Mouse (Mus musculus) MEL (cell line): Measurements from ENCODE around the gene Dcakd. TPM values are rescaled to one million over a fixed set of nuclear protein-coding genes. Genes with fewer than 3 reads are reported as not detected.
A peak's percentile ranks its signal among the peaks of the same experiment; 100 is the strongest.

ENCODE experiments used
- DNase-seq: peaks from one replicate; pipeline ENCODE4 v3.0.0; 2011; ENCODE audit warnings: low read depth, low spot score
- H3K27ac ChIP-seq: 2 replicates; pipeline ENCODE4 v1.5.1; 2012; ENCODE audit warnings: low read depth, mild to moderate bottlenecking, control low read depth, low read length, moderate library complexity; ENCODE audit not compliant: control insufficient read depth
- H3K27me3 ChIP-seq, 2 experiments: fragments of 150-350 bp in 1 of 2; sonication (generic) in 1 of 2; 2 replicates each; pipeline ENCODE4 v1.6.1; 2012; ENCODE audit warnings: low read length in 2 of 2, mild to moderate bottlenecking in 2 of 2, improper control_type of control experiment in 1 of 2, moderate library complexity in 1 of 2; ENCODE audit not compliant: insufficient read depth in 2 of 2, control insufficient read depth in 1 of 2
- H3K36me3 ChIP-seq, 2 experiments: 2 replicates each; pipeline ENCODE4 v1.6.1; 2012 to 2014; ENCODE audit warnings: low read length in 2 of 2, improper control_type of control experiment in 1 of 2, inconsistent platforms in 1 of 2, mild to moderate bottlenecking in 1 of 2; ENCODE audit not compliant: insufficient read depth in 2 of 2, control insufficient read depth in 1 of 2
- H3K4me1 ChIP-seq, 2 experiments: fragments of 150-350 bp in 1 of 2; sonication (generic) in 1 of 2; 2 replicates each; pipeline ENCODE4 v1.6.1; 2012; ENCODE audit warnings: low read length in 2 of 2, improper control_type of control experiment in 1 of 2, mild to moderate bottlenecking in 1 of 2; ENCODE audit not compliant: insufficient read depth in 2 of 2, control insufficient read depth in 1 of 2
- H3K4me3 ChIP-seq, 2 experiments: fragments of 150-350 bp in 1 of 2; sonication (generic) in 1 of 2; 2 replicates each; pipeline ENCODE4 v1.5.1; 2012; ENCODE audit warnings: low read depth in 2 of 2, low read length in 2 of 2, mild to moderate bottlenecking in 2 of 2, moderate library complexity in 2 of 2, control low read depth in 1 of 2, improper control_type of control experiment in 1 of 2; ENCODE audit not compliant: control insufficient read depth in 1 of 2, insufficient read depth in 1 of 2
- H3K79me2 ChIP-seq: 2 replicates; pipeline ENCODE4 v1.6.1; 2012; ENCODE audit warnings: mild to moderate bottlenecking, low read length, moderate library complexity; ENCODE audit not compliant: control insufficient read depth, poor library complexity, insufficient read depth
- H3K9ac ChIP-seq: 2 replicates; pipeline ENCODE4 v1.6.1; 2012; ENCODE audit warnings: low read depth, mild to moderate bottlenecking, control low read depth, low read length, moderate library complexity; ENCODE audit not compliant: control insufficient read depth, poor library complexity, severe bottlenecking
- H3K9me3 ChIP-seq: fragments of 150-350 bp; sonication (generic); replicated peaks from 2 replicates; pipeline ENCODE4 v1.6.1; 2012; ENCODE audit warnings: mild to moderate bottlenecking, low read length, improper control_type of control experiment, moderate library complexity; ENCODE audit not compliant: insufficient read depth
- E2F4 ChIP-seq: IDR thresholded peaks from 2 replicates; pipeline ENCODE4 v1.6.1; 2011; ENCODE audit warnings: low read depth, low read length, improper control_type of control experiment, borderline replicate concordance
- ELF1 ChIP-seq: IDR thresholded peaks from 2 replicates; pipeline ENCODE4 v1.6.1; 2014; ENCODE audit warnings: low read depth, mild to moderate bottlenecking, inconsistent platforms, low read length, improper control_type of control experiment, moderate library complexity
- EP300 ChIP-seq, 2 experiments: IDR thresholded peaks; 2 replicates each; pipeline ENCODE4 v1.6.1; 2011; ENCODE audit warnings: improper control_type of control experiment in 2 of 2, low read length in 2 of 2, low read depth in 1 of 2, mild to moderate bottlenecking in 1 of 2
- ETS1 ChIP-seq: IDR thresholded peaks from 2 replicates; pipeline ENCODE4 v1.6.1; 2012; ENCODE audit warnings: low read depth, mild to moderate bottlenecking, inconsistent platforms, low read length, improper control_type of control experiment, moderate library complexity
- GABPA ChIP-seq: IDR thresholded peaks from 2 replicates; pipeline ENCODE4 v1.6.1; 2012; ENCODE audit warnings: low read depth, mild to moderate bottlenecking, inconsistent platforms, low read length, improper control_type of control experiment, moderate library complexity
- GATA1 ChIP-seq: IDR thresholded peaks from 2 replicates; pipeline ENCODE4 v1.6.1; 2011; ENCODE audit warnings: low read depth, low read length, improper control_type of control experiment
- HCFC1 ChIP-seq: IDR thresholded peaks from 2 replicates; pipeline ENCODE4 v1.6.1; 2012; ENCODE audit warnings: low read depth, mild to moderate bottlenecking, inconsistent platforms, low read length, improper control_type of control experiment, moderate library complexity
- KAT2A ChIP-seq: conservative IDR thresholded peaks from 2 replicates; pipeline ENCODE4 v1.6.1; 2012; ENCODE audit warnings: low read depth, low read length, improper control_type of control experiment, inconsistent platforms
- MAX ChIP-seq: IDR thresholded peaks from 2 replicates; pipeline ENCODE4 v1.6.1; 2011; ENCODE audit warnings: low read length, improper control_type of control experiment
- MAZ ChIP-seq: IDR thresholded peaks from 2 replicates; pipeline ENCODE4 v1.6.1; 2012; ENCODE audit warnings: low read depth, mild to moderate bottlenecking, inconsistent platforms, low read length, improper control_type of control experiment
- MEF2A ChIP-seq: IDR thresholded peaks from 2 replicates; pipeline ENCODE4 v1.6.1; 2014; ENCODE audit warnings: low read depth, mild to moderate bottlenecking, inconsistent platforms, low read length, improper control_type of control experiment; ENCODE audit not compliant: poor library complexity, insufficient replicate concordance, severe bottlenecking; ENCODE audit errors: extremely low read depth
- MXI1 ChIP-seq: IDR thresholded peaks from 2 replicates; pipeline ENCODE4 v1.6.1; 2011; ENCODE audit warnings: mild to moderate bottlenecking, low read depth, low read length, improper control_type of control experiment
- MYC ChIP-seq: IDR thresholded peaks from 2 replicates; pipeline ENCODE4 v1.6.1; 2011; ENCODE audit warnings: low read depth, mild to moderate bottlenecking, low read length, improper control_type of control experiment, moderate library complexity
- NELFE ChIP-seq: IDR thresholded peaks from 2 replicates; pipeline ENCODE4 v1.6.1; 2011; ENCODE audit warnings: low read depth, low read length, improper control_type of control experiment
- POLR2A ChIP-seq, 2 experiments: IDR thresholded peaks; 2 replicates each; pipeline ENCODE4 v1.6.1; 2011 to 2012; ENCODE audit warnings: low read length in 2 of 2, mild to moderate bottlenecking in 2 of 2, control low read depth in 1 of 2, improper control_type of control experiment in 1 of 2, low read depth in 1 of 2, moderate library complexity in 1 of 2; ENCODE audit not compliant: control insufficient read depth in 1 of 2, insufficient read depth in 1 of 2, poor library complexity in 1 of 2
- POLR2AphosphoS5 ChIP-seq: IDR thresholded peaks from 2 replicates; pipeline ENCODE4 v1.6.1; 2012; ENCODE audit warnings: low read depth, borderline replicate concordance, mild to moderate bottlenecking, inconsistent platforms, low read length, moderate library complexity, mixed read lengths
- RAD21 ChIP-seq: IDR thresholded peaks from 2 replicates; pipeline ENCODE4 v1.6.1; 2011; ENCODE audit warnings: mild to moderate bottlenecking, low read depth, low read length, improper control_type of control experiment
- RCOR1 ChIP-seq: IDR thresholded peaks from 2 replicates; pipeline ENCODE4 v1.6.1; 2012; ENCODE audit warnings: low read depth, mild to moderate bottlenecking, inconsistent platforms, low read length, improper control_type of control experiment
- SIN3A ChIP-seq: IDR thresholded peaks from 2 replicates; pipeline ENCODE4 v1.6.1; 2012; ENCODE audit warnings: low read length, improper control_type of control experiment, inconsistent platforms
- SMC3 ChIP-seq: IDR thresholded peaks from 2 replicates; pipeline ENCODE4 v1.6.1; 2011; ENCODE audit warnings: low read depth, low read length, improper control_type of control experiment
- TBP ChIP-seq: IDR thresholded peaks from 2 replicates; pipeline ENCODE4 v1.8.0; 2011; ENCODE audit warnings: low read depth, low read length, improper control_type of control experiment
- UBTF ChIP-seq: IDR thresholded peaks from 2 replicates; pipeline ENCODE4 v1.6.1; 2012; ENCODE audit warnings: low read depth, mild to moderate bottlenecking, inconsistent platforms, low read length, improper control_type of control experiment, moderate library complexity, borderline replicate concordance; ENCODE audit not compliant: insufficient read depth
- ZMIZ1 ChIP-seq: IDR thresholded peaks from 2 replicates; pipeline ENCODE4 v1.6.1; 2012; ENCODE audit warnings: low read depth, mild to moderate bottlenecking, inconsistent platforms, low read length, improper control_type of control experiment, moderate library complexity
- ZNF384 ChIP-seq: IDR thresholded peaks from 2 replicates; pipeline ENCODE4 v1.6.1; 2012; ENCODE audit warnings: low read depth, mild to moderate bottlenecking, inconsistent platforms, low read length, improper control_type of control experiment
- polyA plus RNA-seq, 2 experiments: library from polyadenylated mRNA; stranded (reverse) in 1 of 2; unstranded in 1 of 2; fragments of >175 nt in 1 of 2; fragments of >200 nt in 1 of 2; gene quantifications; 2 replicates each; pipeline versions ENCODE4 v1.2.1 to v1.2.4; 2012; ENCODE audit warnings: low replicate concordance in 2 of 2, low read depth in 1 of 2; ENCODE audit not compliant: insufficient read length in 2 of 2, insufficient read depth in 1 of 2, missing spikeins in 1 of 2
- total RNA-seq: library from RNA; depleted of rRNA; stranded (reverse); fragments of 300-350 nt; gene quantifications from 2 replicates; pipeline ENCODE4 v1.2.3, GENCODE M21; 2012

Gene Dcakd
- total and polyA plus RNA-seq, 3 experiments, result 15.6 to 112 (median 82.3) TPM

DNA sequence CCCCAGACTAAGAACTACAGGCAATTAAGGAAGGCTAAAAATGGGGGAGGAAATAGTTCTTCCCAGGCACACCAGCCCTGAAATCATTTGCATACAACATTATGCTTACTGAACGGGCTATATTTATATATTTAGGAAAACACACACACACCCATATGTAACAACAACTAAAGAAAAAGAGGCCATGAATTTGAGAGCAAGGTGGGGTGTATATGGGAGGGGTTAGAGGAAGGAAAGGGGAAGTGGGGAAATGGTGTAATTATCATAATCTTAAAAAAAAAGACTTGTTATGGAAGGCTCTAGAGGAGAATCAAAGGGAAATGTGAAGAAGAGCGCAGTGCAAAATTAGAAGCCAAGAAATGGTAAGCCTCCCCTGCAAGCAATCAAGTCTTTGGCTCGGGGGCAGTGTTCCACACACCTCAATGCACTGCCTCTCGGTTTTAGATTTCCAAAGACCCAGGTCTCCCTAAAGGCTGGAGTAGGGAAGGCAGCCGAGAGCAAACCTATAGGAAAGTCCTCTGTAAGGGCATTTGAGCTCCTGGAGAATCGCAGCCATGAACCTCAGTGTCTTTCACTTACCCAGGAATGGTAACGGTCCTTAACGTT, 460 bp downstream of the Dcakd start:
- peaks cover 49% of the 10 kb centered on the region for H3K79me2 ChIP-seq
- H3K27me3 ChIP-seq, result no peaks in the 10 kb centered on the region
- TF ChIP-seq E2F4 (peak; percentile 25; the same call in 1 of the 2 replicates), EP300 (IDR thresholded peaks at IDR 0.05; ENCODE audit: low read depth in 1 of 2, low read length in 2 of 2) (peak; percentile 54 to 62; a peak in 3 of 4 replicates), ELF1 (peak; percentile 56; the same call in 1 of the 2 replicates), NELFE (peak; percentile 5; the same call in 1 of the 2 replicates), TBP (0 out of 2 replicates have a peak, but pooled peaks have one; percentile 26), MAZ (peak; percentile 65; the same call in 1 of the 2 replicates), SMC3 (no peak), ZMIZ1 (peak; percentile 27; the same call in 1 of the 2 replicates), POLR2A (IDR thresholded peaks at IDR 0.05; ENCODE audit: control insufficient read depth in 1 of 2, insufficient read depth in 1 of 2, low read depth in 1 of 2, low read length in 2 of 2, poor library complexity in 1 of 2) (peak in 1 of 2 experiments; percentile 45; a peak in 3 of 4 replicates), MAX (no peak; the same call in 1 of the 2 replicates), KAT2A (no peak), GABPA (no peak), HCFC1 (no peak), ZNF384 (peak; percentile 93), SIN3A (no peak; the same call in none of the 2 replicates), RCOR1 (peak; percentile 35; the same call in 1 of the 2 replicates), GATA1 (peak; percentile 22; the same call in 1 of the 2 replicates), UBTF (no peak), MYC (peak; percentile 48; the same call in 1 of the 2 replicates), MEF2A (no peak), POLR2AphosphoS5 (no peak), MXI1 (peak; percentile 14; the same call in 1 of the 2 replicates), ETS1 (peak; percentile 19), RAD21 (no peak)
- H3K4me3 ChIP-seq, result peak overlapping the region; percentile 77 to 88
- H3K4me1 ChIP-seq, result peaks cover 0 to 14% of the 10 kb centered on the region in 2 experiments; a peak in 2 of 4 replicates
- DNase-seq, result peak; percentile 89
- H3K9ac ChIP-seq, result peak overlapping the region; percentile 90
- H3K9me3 ChIP-seq, result no peaks in the 10 kb centered on the region
- H3K36me3 ChIP-seq, result peaks cover 1 to 31% of the 10 kb centered on the region in 2 experiments; a peak in 3 of 4 replicates
- H3K27ac ChIP-seq, result peak overlapping the region; percentile 89
